Mouse (Mus musculus) heart, postnatal 25 days (tissue): ENCODE measurements around the gene Cpsf3. TPM values are rescaled to one million over a fixed set of nuclear protein-coding genes. Genes with fewer than 3 reads are reported as not detected.
A peak's percentile ranks its signal among the peaks of the same experiment; 100 is the strongest.

ENCODE experiments used
- DNase-seq: peaks from one replicate; pipeline ENCODE4 v3.0.0; 2022; ENCODE audit warnings: low spot score
- intact Hi-C: fragments of 180-260 bp; cut with DNase I; formaldehyde crosslinking; loops from one replicate; pipeline ENCODE4 v1.15.1; 2025
- total RNA-seq, 2 experiments: library from RNA; stranded (reverse); gene quantifications; 2 replicates each; pipeline ENCODE4 v1.2.3; 2021

Gene Cpsf3
- total RNA-seq, 2 experiments from 2014 or later = 33.8 to 34.5 TPM

- no peak for DNase-seq
- intact Hi-C loops = loop anchor here (5.0 kb wide), 1 partner anchor 85 kb away; the partner anchor contains the start of gene Adam17
These were observed 1.8 kb downstream of the Cpsf3 start for GRCm38 (mm10) chr12:21286712-21287650.

- no peak for DNase-seq
- intact Hi-C loops = loop anchor here (5.0 kb wide), 1 partner anchor 83 kb away; the partner anchor contains the start of gene Adam17
These were observed 3.7 kb downstream of the Cpsf3 start for GRCm38 (mm10) chr12:21288716-21289395.

GRCm38 (mm10) chr12:21289651-21290050 is 4.5 kb downstream of the Cpsf3 start:
- intact Hi-C loops = loop anchor here (5.0 kb wide), 1 partner anchor 83 kb away; the partner anchor contains the start of gene Adam17

GRCm38 (mm10) chr12:21298856-21299255 is 13.7 kb downstream of the Cpsf3 start:
- no peak for DNase-seq
- intact Hi-C loops = no loop called here

More at GRCm38 (mm10) chr12:21289651-21290050, 4.5 kb downstream of the Cpsf3 start:
- no peak for DNase-seq

GRCm38 (mm10) chr12:21301324-21301723 is 16.1 kb downstream of the Cpsf3 start:
- intact Hi-C loops = no loop called here
- DNase-seq = no peak

- intact Hi-C loops = no loop called here
- no peak for DNase-seq
These were observed 16.7 kb downstream of the Cpsf3 start for GRCm38 (mm10) chr12:21301932-21302331.

GRCm38 (mm10) chr12:21302361-21302783 is 17.2 kb downstream of the Cpsf3 start:
- DNase-seq = no peak
- intact Hi-C loops = no loop called here

- no peak for DNase-seq
- intact Hi-C loops = no loop called here
These were observed 20.6 kb downstream of the Cpsf3 start for GRCm38 (mm10) chr12:21305741-21306140.

GRCm38 (mm10) chr12:21306721-21307120 is 21.5 kb downstream of the Cpsf3 start:
- no peak for DNase-seq
- intact Hi-C loops = no loop called here

- no peak for DNase-seq
- intact Hi-C loops = loop anchor here (10.0 kb wide), 1 partner anchor 303 kb away; no protein-coding TSS in a partner anchor
These were observed 27.0 kb downstream of the Cpsf3 start for GRCm38 (mm10) chr12:21312201-21312600.

- peak; percentile 69 for DNase-seq
- intact Hi-C loops = loop anchor here (5.0 to 10.0 kb wide), 3 partner anchors 56 to 299 kb away; partner anchors contain the start of gene Adam17
These were observed 31.0 kb downstream of the Cpsf3 start, which contains the start of gene Iah1 for GRCm38 (mm10) chr12:21315923-21316868. Iah1 (plus strand) TSS chr12:21316389.

- intact Hi-C loops = loop anchor here (5.0 to 10.0 kb wide), 3 partner anchors 55 to 298 kb away; partner anchors contain the start of gene Adam17
- DNase-seq = peak; percentile 19
These were observed 31.7 kb downstream of the Cpsf3 start for GRCm38 (mm10) chr12:21316869-21317265.

- intact Hi-C loops = loop anchor here (5.0 to 10.0 kb wide), 3 partner anchors 54 to 296 kb away; partner anchors contain the start of gene Adam17
- peak; percentile 18 for DNase-seq
These were observed 33.1 kb downstream of the Cpsf3 start for GRCm38 (mm10) chr12:21318143-21318895.

GRCm38 (mm10) chr12:21320317-21320716 is 35.1 kb downstream of the Cpsf3 start:
- DNase-seq = no peak
- intact Hi-C loops = no loop called here

GRCm38 (mm10) chr12:21321170-21321569 is 36.0 kb downstream of the Cpsf3 start:
- DNase-seq = no peak
- intact Hi-C loops = no loop called here

GRCm38 (mm10) chr12:21322296-21322695 is 37.1 kb downstream of the Cpsf3 start:
- intact Hi-C loops = no loop called here
- no peak for DNase-seq

GRCm38 (mm10) chr12:21322856-21323255 is 37.7 kb downstream of the Cpsf3 start:
- intact Hi-C loops = no loop called here

GRCm38 (mm10) chr12:21324101-21324500 is 38.9 kb downstream of the Cpsf3 start:
- DNase-seq = no peak
- intact Hi-C loops = no loop called here

More at GRCm38 (mm10) chr12:21322856-21323255, 37.7 kb downstream of the Cpsf3 start:
- DNase-seq = no peak
